Mouse (Mus musculus): ENCODE measurements around the gene Ano3. TPM values are rescaled to one million over a fixed set of nuclear protein-coding genes. Genes with fewer than 3 reads are reported as not detected.
"Not testable (repeated sequence)": the region's sequence is repeated elsewhere in the genome, so short reads cannot be mapped to it uniquely, and the experiment has no call there.

Gene Ano3
- total RNA-seq (2021) (under 1 TPM; 0.03 to 0.14 TPM), polyA plus RNA-seq (2012; rRNA removed) (0.02 and 0.15 TPM in 2 replicates)
- long read RNA-seq, partial matches to known transcripts, result 0 of 1 reads
- long read RNA-seq, other reads (novel, unspliced or antisense), result 1 of 1 reads

DNA sequence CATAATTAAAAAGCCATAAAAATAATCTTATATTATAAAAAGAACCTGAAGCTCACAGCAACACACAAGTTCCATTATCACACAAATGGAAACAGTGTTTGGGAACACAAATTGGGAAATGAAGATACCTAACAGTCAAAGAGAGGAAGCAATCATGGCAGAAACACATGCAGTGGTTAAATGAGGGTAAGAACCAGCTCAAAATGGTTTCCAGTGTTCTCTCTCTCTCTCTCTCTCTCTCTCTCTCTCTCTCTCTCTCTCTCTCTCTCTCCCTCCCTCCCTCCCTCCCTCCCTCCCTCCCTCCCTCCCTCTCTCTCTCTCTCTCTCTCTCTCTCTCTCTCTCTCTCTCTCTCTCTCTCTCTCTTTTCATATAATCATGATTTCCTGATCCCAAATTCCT lies at the start of gene Ano3:
TSS of gene Ano3 (minus strand) at position 101 of the 400 bp plus-strand sequence.
- DNase-seq; intact Hi-C loops (cut with DNase I); H3K27ac ChIP-seq; H3K79me2 ChIP-seq (replicated peaks; ENCODE audit: control insufficient read depth, insufficient read depth, low read length); H3K9ac ChIP-seq (ENCODE audit: low read depth, low read length); H3K36me3 ChIP-seq (ENCODE audit: control insufficient read depth, insufficient read depth, low read length); H3K27me3 ChIP-seq (ENCODE audit: control insufficient read depth, insufficient read depth, low read length); H3K4me1 ChIP-seq (ENCODE audit: control insufficient read depth, insufficient read depth, low read length); H3K4me3 ChIP-seq: not testable (repeated sequence)

DNA sequence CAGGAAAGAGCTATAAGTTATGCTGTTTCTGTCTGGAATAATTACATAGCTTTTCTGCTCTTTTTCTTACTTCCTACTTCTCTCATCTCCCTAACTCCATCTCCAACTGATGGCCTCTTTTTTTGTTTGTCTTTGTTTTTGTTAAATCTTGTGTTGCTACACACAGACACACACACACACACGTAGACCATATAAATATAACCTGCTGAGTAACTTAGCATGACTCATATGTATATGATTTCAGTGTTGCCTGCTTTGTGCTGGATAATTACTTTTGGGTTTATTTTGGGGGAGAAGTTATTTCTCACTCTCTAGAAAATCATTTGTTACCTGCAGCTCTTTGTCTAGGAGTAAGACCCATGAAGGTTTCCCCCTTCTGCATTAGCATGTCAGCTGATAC lies 39.3 kb upstream of the Ano3 start:
- intact Hi-C loops (cut with DNase I), result no loop called here
- DNase-seq, result no peak
- Histone ChIP-seq H3K4me3 (no peak overlapping the region), H3K9ac (ENCODE audit: low read depth, low read length) (no peak overlapping the region), H3K27ac (no peak overlapping the region), H3K27me3 (ENCODE audit: control insufficient read depth, insufficient read depth, low read length) (no peaks in the 10 kb centered on the region), H3K79me2 (replicated peaks; ENCODE audit: control insufficient read depth, insufficient read depth, low read length) (no peaks in the 10 kb centered on the region), H3K36me3 (ENCODE audit: control insufficient read depth, insufficient read depth, low read length) (no peaks in the 10 kb centered on the region), H3K4me1 (ENCODE audit: control insufficient read depth, insufficient read depth, low read length) (no peaks in the 10 kb centered on the region)
- TF ChIP-seq EP300 (IDR thresholded peaks at IDR 0.05; ENCODE audit: insufficient read depth, low read depth, low read length), result no peak
- no peak for TF ChIP-seq CTCF (IDR thresholded peaks at IDR 0.05)
- no peak for TF ChIP-seq POLR2A (IDR thresholded peaks at IDR 0.05; ENCODE audit: insufficient read depth, low read depth, low read length)
- 68% methylated on average over 1 of the region's 1 CpGs for WGBS

DNA sequence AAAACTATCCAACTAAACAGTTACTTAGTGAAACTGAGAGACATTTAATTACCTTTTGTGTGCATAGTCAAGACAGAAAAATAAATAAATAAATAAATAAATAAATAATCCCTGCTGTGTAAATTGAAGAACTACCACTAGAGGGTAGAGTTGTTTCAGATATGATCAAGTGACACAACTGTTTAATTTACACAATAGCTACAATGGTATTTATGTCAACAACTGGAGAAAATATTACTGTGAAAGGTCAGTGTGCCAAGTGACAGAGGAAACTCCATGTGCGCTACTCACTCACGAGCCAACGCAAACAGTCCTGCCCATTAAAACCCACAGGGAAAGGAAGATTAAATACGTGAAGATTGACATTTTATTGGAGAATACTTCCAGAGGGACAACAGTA lies 38.8 kb upstream of the Ano3 start:
- no peak overlapping the region for H3K4me3 ChIP-seq
- WGBS, result 62% methylated on average over 4 of the region's 4 CpGs
- H3K9ac ChIP-seq (ENCODE audit: low read depth, low read length), result no peak overlapping the region
- TF ChIP-seq EP300 (IDR thresholded peaks at IDR 0.05; ENCODE audit: insufficient read depth, low read depth, low read length), result no peak
- peak; percentile 45 for TF ChIP-seq CTCF (IDR thresholded peaks at IDR 0.05)
- H3K79me2 ChIP-seq (replicated peaks; ENCODE audit: control insufficient read depth, insufficient read depth, low read length), result no peaks in the 10 kb centered on the region
- no peaks in the 10 kb centered on the region for H3K27me3 ChIP-seq (ENCODE audit: control insufficient read depth, insufficient read depth, low read length)
- no peaks in the 10 kb centered on the region for H3K36me3 ChIP-seq (ENCODE audit: control insufficient read depth, insufficient read depth, low read length)
- DNase-seq, result no peak
- H3K4me1 ChIP-seq (ENCODE audit: control insufficient read depth, insufficient read depth, low read length), result no peaks in the 10 kb centered on the region
- no peak overlapping the region for H3K27ac ChIP-seq
- intact Hi-C loops (cut with DNase I), result loop anchor here (10.0 kb wide), 1 partner anchor 1085 kb away; no protein-coding TSS in a partner anchor

DNA sequence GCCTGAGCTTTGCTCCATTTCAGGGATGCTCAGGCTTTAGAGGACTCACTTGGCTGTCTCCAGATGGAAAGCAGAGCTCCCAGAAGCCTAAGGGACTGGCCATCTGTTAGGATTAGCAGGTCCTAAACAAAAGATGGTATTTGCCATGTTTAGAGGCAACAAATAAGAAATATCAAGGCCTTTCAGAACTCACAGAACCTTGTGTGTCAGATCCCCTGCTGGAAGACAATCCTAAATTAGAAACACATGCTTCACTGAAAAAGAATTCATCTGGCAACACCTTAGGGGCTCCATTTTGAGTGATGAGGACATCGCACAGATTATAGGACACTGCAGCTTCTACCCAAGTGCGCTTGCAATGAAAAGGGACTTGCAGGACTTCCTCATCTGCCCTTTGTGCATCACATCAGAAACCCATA lies 35.1 kb upstream of the Ano3 start:
- intact Hi-C loops (cut with DNase I), result loop anchor here (10.0 kb wide), 1 partner anchor 1081 kb away; no protein-coding TSS in a partner anchor
- no peak for TF ChIP-seq CTCF (IDR thresholded peaks at IDR 0.05)
- TF ChIP-seq POLR2A (IDR thresholded peaks at IDR 0.05; ENCODE audit: insufficient read depth, low read depth, low read length), result no peak
- no peak for TF ChIP-seq EP300 (IDR thresholded peaks at IDR 0.05; ENCODE audit: insufficient read depth, low read depth, low read length)

DNA sequence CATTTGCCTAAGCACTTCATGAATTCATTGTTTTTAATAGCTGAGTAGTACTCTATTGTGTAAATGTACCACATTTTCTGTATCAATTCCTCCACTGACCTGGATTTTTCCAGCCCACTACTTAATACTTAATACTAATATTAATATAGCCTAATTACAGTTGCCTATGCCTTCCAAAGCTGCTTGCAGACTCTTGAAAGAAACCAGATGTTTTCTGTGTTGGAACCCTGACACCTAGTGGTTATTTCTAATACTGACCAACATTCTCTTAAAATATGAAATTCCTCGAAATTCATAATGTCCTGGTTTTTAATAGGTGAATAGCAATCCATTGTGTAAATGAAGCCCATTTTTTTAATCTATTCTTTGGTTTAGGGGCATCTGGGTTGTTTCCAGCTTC lies 31.0 kb upstream of the Ano3 start:
- H3K27me3 ChIP-seq (ENCODE audit: control insufficient read depth, insufficient read depth, low read length), result no peaks in the 10 kb centered on the region
- no peaks in the 10 kb centered on the region for H3K79me2 ChIP-seq (replicated peaks; ENCODE audit: control insufficient read depth, insufficient read depth, low read length)
- no peak overlapping the region for H3K4me3 ChIP-seq
- whole genome bisulfite sequencing, result 10% methylated on average over 1 of the region's 1 CpGs
- H3K27ac ChIP-seq, result no peak overlapping the region
- H3K4me1 ChIP-seq (ENCODE audit: control insufficient read depth, insufficient read depth, low read length), result no peaks in the 10 kb centered on the region
- no peak for TF ChIP-seq EP300 (IDR thresholded peaks at IDR 0.05; ENCODE audit: insufficient read depth, low read depth, low read length)
- TF ChIP-seq CTCF (IDR thresholded peaks at IDR 0.05), result peak; percentile 75
- TF ChIP-seq POLR2A (IDR thresholded peaks at IDR 0.05; ENCODE audit: insufficient read depth, low read depth, low read length), result no peak
- no peak overlapping the region for H3K9ac ChIP-seq (ENCODE audit: low read depth, low read length)
- no peaks in the 10 kb centered on the region for H3K36me3 ChIP-seq (ENCODE audit: control insufficient read depth, insufficient read depth, low read length)
- intact Hi-C loops (cut with DNase I), result loop anchor here (1.0 to 10.0 kb wide), 2 partner anchors 318 to 1077 kb away; no protein-coding TSS in a partner anchor
- DNase-seq, result no peak

More for the DNA sequence above, 35.1 kb upstream of the Ano3 start:
- no peaks in the 10 kb centered on the region for H3K36me3 ChIP-seq (ENCODE audit: control insufficient read depth, insufficient read depth, low read length)
- no peak overlapping the region for H3K27ac ChIP-seq
- 78% methylated on average over 2 of the region's 2 CpGs for WGBS
- DNase-seq, result no peak
- no peaks in the 10 kb centered on the region for H3K4me1 ChIP-seq (ENCODE audit: control insufficient read depth, insufficient read depth, low read length)
- H3K27me3 ChIP-seq (ENCODE audit: control insufficient read depth, insufficient read depth, low read length), result no peaks in the 10 kb centered on the region
- no peak overlapping the region for H3K4me3 ChIP-seq
- no peak overlapping the region for H3K9ac ChIP-seq (ENCODE audit: low read depth, low read length)
- H3K79me2 ChIP-seq (replicated peaks; ENCODE audit: control insufficient read depth, insufficient read depth, low read length), result no peaks in the 10 kb centered on the region

DNA sequence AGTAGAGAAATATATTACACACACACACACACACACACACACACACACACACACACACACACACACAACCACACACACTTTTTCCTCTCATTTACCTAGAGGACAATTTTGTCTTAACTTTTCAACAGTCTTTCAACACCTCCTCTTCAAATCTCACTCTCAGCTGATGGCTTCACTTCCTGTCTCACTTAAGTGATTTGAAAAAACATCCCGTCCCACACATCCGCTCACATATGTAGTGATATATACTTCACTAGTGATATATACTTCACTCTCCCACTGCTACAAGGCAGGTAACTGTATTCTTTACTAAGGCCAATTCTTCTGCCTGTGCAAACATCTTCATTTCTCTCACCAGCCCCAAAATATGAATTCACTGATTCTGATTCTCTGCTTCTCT lies 28.9 kb upstream of the Ano3 start:
- H3K79me2 ChIP-seq (replicated peaks; ENCODE audit: control insufficient read depth, insufficient read depth, low read length), result no peaks in the 10 kb centered on the region
- H3K9ac ChIP-seq (ENCODE audit: low read depth, low read length), result no peak overlapping the region
- H3K27me3 ChIP-seq (ENCODE audit: control insufficient read depth, insufficient read depth, low read length), result no peaks in the 10 kb centered on the region
- no peaks in the 10 kb centered on the region for H3K36me3 ChIP-seq (ENCODE audit: control insufficient read depth, insufficient read depth, low read length)
- 28% methylated on average over 2 of the region's 2 CpGs for WGBS
- DNase-seq, result no peak
- TF ChIP-seq CTCF (IDR thresholded peaks at IDR 0.05) (no peak), EP300 (IDR thresholded peaks at IDR 0.05; ENCODE audit: insufficient read depth, low read depth, low read length) (no peak), POLR2A (IDR thresholded peaks at IDR 0.05; ENCODE audit: insufficient read depth, low read depth, low read length) (no peak)
- intact Hi-C loops (cut with DNase I), result loop anchor here (10.0 kb wide), 1 partner anchor 1075 kb away; no protein-coding TSS in a partner anchor
- no peaks in the 10 kb centered on the region for H3K4me1 ChIP-seq (ENCODE audit: control insufficient read depth, insufficient read depth, low read length)
- H3K27ac ChIP-seq, result no peak overlapping the region
- H3K4me3 ChIP-seq, result no peak overlapping the region
